13 mouse cellular contexts compared by ENCODE assay signal in the genomic region with DNA sequence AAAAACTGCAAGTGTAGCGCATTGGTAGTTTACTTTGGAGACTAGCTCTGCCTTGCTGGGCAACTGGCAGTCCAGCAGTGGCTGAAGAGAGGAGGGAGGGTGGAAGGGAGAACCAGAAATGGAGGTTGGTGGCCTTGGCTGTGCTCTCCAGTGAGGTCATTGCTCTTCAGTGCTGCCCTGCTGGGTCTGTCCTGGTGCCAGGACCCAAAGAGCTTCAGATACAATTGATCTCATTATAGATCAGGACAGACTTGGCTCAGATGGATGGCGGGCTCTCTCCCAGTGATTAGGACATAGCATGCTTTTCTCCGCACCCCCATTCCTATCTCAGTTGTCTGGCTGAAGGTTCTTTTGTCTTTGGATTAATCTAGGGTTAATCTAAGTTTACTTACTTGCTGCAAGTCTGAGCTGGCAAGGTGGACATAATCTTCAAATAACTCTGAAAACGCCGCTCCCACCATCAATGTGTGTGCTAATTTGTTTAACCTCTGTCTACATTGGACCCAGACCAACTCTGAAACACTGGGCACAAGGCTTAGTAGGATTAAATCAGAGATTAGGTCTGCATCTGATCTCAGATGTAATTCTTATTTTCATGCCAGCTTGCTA.
DNase-seq lines count a peak whose midpoint lies in the region; ATAC-seq and TF ChIP-seq lines count a peak whose summit lies in the region.
"Had no signal": no experiment of that assay in that cellular context is flagged by ENCODE, and none has a peak within 500 bp of the region (broad histone marks: within the 10 kb centered on the region; RNA-seq: fewer than 3 reads in every experiment).

No protein-coding gene starts in this region.

- H3K27me3 ChIP-seq in forebrain, embryonic 13.5 days, result no peaks in the 10 kb centered on the region
- no peaks in the 10 kb centered on the region for H3K27me3 ChIP-seq in forebrain, embryonic 10.5 days (ENCODE audit: poor library complexity, severe bottlenecking)
- H3K27me3 ChIP-seq in liver, postnatal 0 days (ENCODE audit: insufficient read depth, low read length), result no peaks in the 10 kb centered on the region
- no peaks in the 10 kb centered on the region for H3K27me3 ChIP-seq in liver, embryonic 12.5 days (replicated peaks)
- H3K27me3 ChIP-seq: heart, embryonic 15.5 days; liver, embryonic 13.5 days; Patski had no signal

- no peak overlapping the region for H3K9ac ChIP-seq in forebrain, embryonic 13.5 days
- no peak overlapping the region for H3K9ac ChIP-seq in liver, postnatal 0 days (replicated peaks)
- H3K9ac ChIP-seq in liver, embryonic 12.5 days, result no peak overlapping the region
- H3K9ac ChIP-seq: heart, embryonic 15.5 days; hindbrain, embryonic 14.5 days; liver, embryonic 13.5 days had no signal

- no peak for TF ChIP-seq EP300 in liver, postnatal 0 days (IDR thresholded peaks at IDR 0.05; ENCODE audit: low read depth)

- 72% methylated on average over 5 of the region's 5 CpGs for WGBS in forebrain, embryonic 13.5 days
- WGBS in forebrain, embryonic 10.5 days, result 81% methylated on average over 5 of the region's 5 CpGs
- 65% methylated on average over 5 of the region's 5 CpGs for WGBS in liver, postnatal 0 days (ENCODE audit: insufficient replicate concordance)
- WGBS in liver, embryonic 12.5 days (ENCODE audit: insufficient replicate concordance), result 73% methylated on average over 5 of the region's 5 CpGs

- no peak for TF ChIP-seq POLR2A in brain, embryonic 14.5 days (IDR thresholded peaks at IDR 0.05; ENCODE audit: borderline replicate concordance, extremely low read depth, insufficient read depth, insufficient read length, poor library complexity, severe bottlenecking)

- no peaks in the 10 kb centered on the region for H3K9me3 ChIP-seq in forebrain, embryonic 13.5 days (replicated peaks)
- no peaks in the 10 kb centered on the region for H3K9me3 ChIP-seq in forebrain, embryonic 10.5 days
- H3K9me3 ChIP-seq in liver, postnatal 0 days (ENCODE audit: low read length), result no peaks in the 10 kb centered on the region
- H3K9me3 ChIP-seq in liver, embryonic 12.5 days (replicated peaks), result no peaks in the 10 kb centered on the region
- H3K9me3 ChIP-seq: heart, embryonic 15.5 days; liver, embryonic 13.5 days had no signal

- no peak overlapping the region for H3K4me3 ChIP-seq in forebrain, embryonic 13.5 days
- H3K4me3 ChIP-seq in forebrain, embryonic 10.5 days, result no peak overlapping the region
- H3K4me3 ChIP-seq in liver, postnatal 0 days (ENCODE audit: low read depth, low read length), result no peak overlapping the region
- H3K4me3 ChIP-seq in liver, embryonic 12.5 days, result no peak overlapping the region
- H3K4me3 ChIP-seq: heart, embryonic 15.5 days; liver, embryonic 13.5 days had no signal

- H3K27ac ChIP-seq in forebrain, embryonic 13.5 days, result no peak overlapping the region
- H3K27ac ChIP-seq in forebrain, embryonic 10.5 days, result no peak overlapping the region
- H3K27ac ChIP-seq in liver, postnatal 0 days (ENCODE audit: low read depth), result no peak overlapping the region
- H3K27ac ChIP-seq in liver, embryonic 12.5 days, result no peak overlapping the region
- H3K27ac ChIP-seq: heart, embryonic 15.5 days; hindbrain, embryonic 14.5 days; liver, embryonic 13.5 days had no signal

- DNase-seq in forebrain, embryonic 10.5 days (ENCODE audit: extremely low spot score, low spot score), result no peak
- DNase-seq in liver, postnatal 0 days, result peak; percentile 30
- peak; percentile 62 for DNase-seq in brain, embryonic 14.5 days (ENCODE audit: low read depth)
- DNase-seq in layer of hippocampus, postnatal 36 days, result peak; percentile 8 to 9
- DNase-seq in embryo, embryonic 11 days, result no peak
- DNase-seq: gastrocnemius, postnatal 25 days; kidney, adult 2 months; liver, embryonic 13.5 days had no signal

- H3K4me1 ChIP-seq in forebrain, embryonic 13.5 days, result no peaks in the 10 kb centered on the region
- no peaks in the 10 kb centered on the region for H3K4me1 ChIP-seq in forebrain, embryonic 10.5 days
- peaks cover 6% of the 10 kb centered on the region for H3K4me1 ChIP-seq in liver, postnatal 0 days (ENCODE audit: insufficient read depth)
- no peaks in the 10 kb centered on the region for H3K4me1 ChIP-seq in liver, embryonic 12.5 days
- H3K4me1 ChIP-seq: heart, embryonic 15.5 days; liver, embryonic 13.5 days had no signal

- ATAC-seq in forebrain, embryonic 13.5 days, result peak; percentile 76; the same call in 1 of the 2 replicates
- ATAC-seq in liver, postnatal 0 days, result peak; percentile 95
- no peak for ATAC-seq in liver, embryonic 12.5 days
- ATAC-seq: Patski had no signal

- no peaks in the 10 kb centered on the region for H3K36me3 ChIP-seq in forebrain, embryonic 13.5 days (ENCODE audit: poor library complexity, severe bottlenecking)
- H3K36me3 ChIP-seq in forebrain, embryonic 10.5 days (replicated peaks), result no peaks in the 10 kb centered on the region
- H3K36me3 ChIP-seq in liver, postnatal 0 days (replicated peaks; ENCODE audit: insufficient read depth, low read length), result no peaks in the 10 kb centered on the region
- no peaks in the 10 kb centered on the region for H3K36me3 ChIP-seq in liver, embryonic 12.5 days
- H3K36me3 ChIP-seq: heart, embryonic 15.5 days; liver, embryonic 13.5 days had no signal

- TF ChIP-seq CTCF in liver, postnatal 0 days (IDR thresholded peaks at IDR 0.05; ENCODE audit: low read depth), result no peak
- no peak for TF ChIP-seq CTCF in brain, embryonic 14.5 days (IDR thresholded peaks at IDR 0.05; ENCODE audit: borderline replicate concordance, extremely low read depth, insufficient read depth, insufficient read length)

- no peak overlapping the region for H3K4me2 ChIP-seq in forebrain, embryonic 13.5 days
- H3K4me2 ChIP-seq in liver, postnatal 0 days (ENCODE audit: low read depth, low read length), result no peak overlapping the region
- H3K4me2 ChIP-seq in liver, embryonic 12.5 days, result no peak overlapping the region
- H3K4me2 ChIP-seq: heart, embryonic 15.5 days; hindbrain, embryonic 14.5 days; liver, embryonic 13.5 days had no signal

Comparison
In these comparisons a context has a peak if more than half of its experiments do, and no peak if none do; other contexts are left out.
1. DNase-seq: peak in liver, postnatal 0 days (single experiment), brain, embryonic 14.5 days (single experiment) and layer of hippocampus, postnatal 36 days (2 of 2); none in forebrain, embryonic 10.5 days (single experiment) and embryo, embryonic 11 days (single experiment).